Comparison of ENCODE assay signal across 25 mouse cellular contexts in the genomic region with DNA sequence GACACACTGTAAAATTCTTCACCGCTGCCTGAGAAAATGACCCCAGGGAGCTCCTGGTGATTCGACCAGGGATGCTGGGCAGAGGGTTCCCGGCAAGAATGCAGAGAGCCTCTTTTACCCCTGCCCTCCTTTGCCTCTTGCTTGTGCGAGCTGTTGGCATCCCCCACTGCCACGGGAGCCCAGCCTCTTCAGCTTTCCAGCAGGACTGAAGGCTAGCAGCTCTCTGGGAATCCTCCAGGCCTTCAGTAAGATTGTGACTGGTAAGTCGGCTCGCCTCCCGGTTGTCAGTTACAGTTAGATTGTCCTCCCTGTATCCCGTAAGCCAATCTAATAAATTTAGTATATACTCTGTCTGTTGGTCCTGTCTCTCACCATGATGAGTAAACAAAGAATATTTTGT. TPM values are rescaled to one million over a fixed set of nuclear protein-coding genes. Genes with fewer than 3 reads are reported as not detected.
DNase-seq lines count a peak whose midpoint lies in the region; ATAC-seq and TF ChIP-seq lines count a peak whose summit lies in the region.
"Had no signal": no experiment of that assay in that cellular context is flagged by ENCODE, and none has a peak within 500 bp of the region (broad histone marks: within the 10 kb centered on the region; RNA-seq: fewer than 3 reads in every experiment).

No protein-coding gene starts in this region.

- no peak overlapping the region for H3K4me2 ChIP-seq in hindbrain, embryonic 13.5 days
- H3K4me2 ChIP-seq in hindbrain, embryonic 16.5 days (ENCODE audit: low read length), result no peak overlapping the region
- H3K4me2 ChIP-seq in lung, embryonic 14.5 days, result no peak overlapping the region
- H3K4me2 ChIP-seq: forebrain, embryonic 13.5 days; heart, embryonic 13.5 days; hindbrain, embryonic 15.5 days; intestine, embryonic 15.5 days had no signal

- H3K27ac ChIP-seq in hindbrain, embryonic 13.5 days, result no peak overlapping the region
- H3K27ac ChIP-seq in hindbrain, embryonic 16.5 days (ENCODE audit: low read depth, low read length), result no peak overlapping the region
- 0 out of 2 replicates have a peak overlapping the region, but pooled peaks have one; percentile 16 for H3K27ac ChIP-seq in lung, embryonic 14.5 days (ENCODE audit: low read depth)
- H3K27ac ChIP-seq: forebrain, embryonic 10.5 days; forebrain, embryonic 13.5 days; heart, adult 2 months; heart, embryonic 10.5 days; heart, embryonic 13.5 days; hindbrain, embryonic 15.5 days; intestine, embryonic 15.5 days had no signal

- H3K9ac ChIP-seq in hindbrain, embryonic 13.5 days, result 0 out of 2 replicates have a peak overlapping the region, but pooled peaks have one; percentile 43
- H3K9ac ChIP-seq in hindbrain, embryonic 16.5 days (ENCODE audit: low read depth, low read length), result no peak overlapping the region
- no peak overlapping the region for H3K9ac ChIP-seq in lung, embryonic 14.5 days
- H3K9ac ChIP-seq: forebrain, embryonic 13.5 days; heart, embryonic 13.5 days; hindbrain, embryonic 15.5 days; intestine, embryonic 15.5 days had no signal

- H3K4me1 ChIP-seq in hindbrain, embryonic 13.5 days (replicated peaks), result peaks cover 3% of the 10 kb centered on the region; the same call in 1 of the 2 replicates
- H3K4me1 ChIP-seq in hindbrain, embryonic 16.5 days (ENCODE audit: control insufficient read depth, insufficient read depth, low read depth, low read length), result no peaks in the 10 kb centered on the region; the same call in 1 of the 2 replicates
- H3K4me1 ChIP-seq in lung, embryonic 14.5 days (ENCODE audit: insufficient read depth), result no peaks in the 10 kb centered on the region
- H3K4me1 ChIP-seq: forebrain, embryonic 13.5 days; heart, embryonic 10.5 days; heart, embryonic 13.5 days; intestine, embryonic 15.5 days had no signal

- no peaks in the 10 kb centered on the region for H3K36me3 ChIP-seq in hindbrain, embryonic 13.5 days
- no peaks in the 10 kb centered on the region for H3K36me3 ChIP-seq in hindbrain, embryonic 16.5 days (ENCODE audit: control insufficient read depth, insufficient read depth, low read length)
- H3K36me3 ChIP-seq in lung, embryonic 14.5 days (ENCODE audit: insufficient read depth), result no peaks in the 10 kb centered on the region
- H3K36me3 ChIP-seq: forebrain, embryonic 10.5 days; G1E; heart, embryonic 10.5 days; heart, embryonic 13.5 days; hindbrain, embryonic 15.5 days; intestine, embryonic 15.5 days had no signal

- peaks cover 5% of the 10 kb centered on the region; the same call in 1 of the 2 replicates for H3K9me3 ChIP-seq in hindbrain, embryonic 13.5 days
- H3K9me3 ChIP-seq in hindbrain, embryonic 16.5 days (ENCODE audit: control insufficient read depth, low read length), result peaks cover 3% of the 10 kb centered on the region
- H3K9me3 ChIP-seq in lung, embryonic 14.5 days (ENCODE audit: low read depth, low read length), result peaks cover 7% of the 10 kb centered on the region; the same call in 1 of the 2 replicates
- H3K9me3 ChIP-seq: heart, embryonic 10.5 days; hindbrain, embryonic 15.5 days; intestine, embryonic 15.5 days had no signal

- peaks cover 1% of the 10 kb centered on the region; the same call in 1 of the 2 replicates for H3K27me3 ChIP-seq in hindbrain, embryonic 13.5 days
- H3K27me3 ChIP-seq in hindbrain, embryonic 16.5 days (replicated peaks; ENCODE audit: control insufficient read depth, insufficient read depth, low read length), result no peaks in the 10 kb centered on the region
- no peaks in the 10 kb centered on the region for H3K27me3 ChIP-seq in lung, embryonic 14.5 days (ENCODE audit: insufficient read depth, low read length)
- H3K27me3 ChIP-seq: intestine, embryonic 15.5 days; Patski had no signal

- 80% methylated on average over 9 of the region's 9 CpGs for WGBS in hindbrain, embryonic 13.5 days
- 73% methylated on average over 9 of the region's 9 CpGs for WGBS in hindbrain, embryonic 16.5 days
- 65% methylated on average over 9 of the region's 9 CpGs for WGBS in lung, embryonic 14.5 days

- no peak overlapping the region for H3K4me3 ChIP-seq in hindbrain, embryonic 13.5 days
- no peak overlapping the region for H3K4me3 ChIP-seq in hindbrain, embryonic 16.5 days (ENCODE audit: low read length)
- H3K4me3 ChIP-seq in lung, embryonic 14.5 days (ENCODE audit: low read depth, low read length), result no peak overlapping the region
- H3K4me3 ChIP-seq: forebrain, embryonic 10.5 days; forebrain, embryonic 13.5 days; heart, adult 2 months; heart, embryonic 10.5 days; heart, embryonic 13.5 days; hindbrain, embryonic 15.5 days; intestine, embryonic 15.5 days had no signal

- TF ChIP-seq CTCF in lung, embryonic 14.5 days (IDR thresholded peaks at IDR 0.05; ENCODE audit: low read depth), result no peak

- no peak for ATAC-seq in hindbrain, embryonic 13.5 days (ENCODE audit: low FRiP score)
- ATAC-seq in hindbrain, embryonic 16.5 days, result no peak
- no peak for ATAC-seq in lung, embryonic 14.5 days (ENCODE audit: insufficient read depth)
- ATAC-seq: forebrain, embryonic 13.5 days; forebrain, embryonic 16.5 days; intestine, embryonic 15.5 days; Patski had no signal

- peak; percentile 71 to 72 for DNase-seq in cerebellum, postnatal 10 days
- no peak for DNase-seq in cerebellum, adult 11-12 months
- no peak for DNase-seq in lung, embryonic 14.5 days
- DNase-seq in lung, postnatal 36 days, result no peak
- DNase-seq in thymus, postnatal 0 days (ENCODE audit: low spot score), result no peak
- DNase-seq: adrenal gland, postnatal 10 days; adrenal gland, postnatal 36 days; B cell, adult 2 months; cerebellum, postnatal 36 days; gastrocnemius, postnatal 10 days; gastrocnemius, postnatal 36 days; heart, adult 2 months; heart, postnatal 14 days; heart, postnatal 4 days had no signal

RNA-seq across cellular contexts. Expression of a gene that starts 38.2 kb away (rescaled TPM):
- polyA plus RNA-seq in hindbrain, embryonic 13.5 days (2015; fragmentation: Nextera tagmentation; extraction: Ambion mirVana), result 10.1 and 13.0 TPM in 2 replicates
- polyA plus RNA-seq in hindbrain, embryonic 16.5 days (2015; fragmentation: Nextera tagmentation; extraction: Ambion mirVana), result 29.3 and 32.7 TPM in 2 replicates
- polyA plus RNA-seq in lung, embryonic 14.5 days (2014; fragmentation: Nextera tagmentation; extraction: Ambion mirVana), result 48.3 and 49.0 TPM in 2 replicates
- polyA plus RNA-seq in thymus, postnatal 0 days (2015; fragmentation: Nextera tagmentation; extraction: Ambion mirVana), result 1.5 and 1.9 TPM in 2 replicates
- polyA plus RNA-seq: G1E had no signal

RNA-seq across cellular contexts. Expression of a gene that starts 46.5 kb away (rescaled TPM):
- 0.29 and 0.48 TPM in 2 replicates for polyA plus RNA-seq in hindbrain, embryonic 13.5 days (2015; fragmentation: Nextera tagmentation; extraction: Ambion mirVana)
- polyA plus RNA-seq in hindbrain, embryonic 16.5 days (2015; fragmentation: Nextera tagmentation; extraction: Ambion mirVana), result 0.94 and 0.95 TPM in 2 replicates
- 4.1 and 5.3 TPM in 2 replicates for polyA plus RNA-seq in lung, embryonic 14.5 days (2014; fragmentation: Nextera tagmentation; extraction: Ambion mirVana)
- polyA plus RNA-seq in thymus, postnatal 0 days (2015; fragmentation: Nextera tagmentation; extraction: Ambion mirVana), result 0.03 TPM in 1 of 2 replicates, not detected in the other
- polyA plus RNA-seq: forebrain, embryonic 10.5 days; G1E had no signal

RNA-seq across cellular contexts. Expression of a gene that starts 58.7 kb away (rescaled TPM):
- polyA plus RNA-seq in hindbrain, embryonic 13.5 days (2015; fragmentation: Nextera tagmentation; extraction: Ambion mirVana), result 3.3 and 4.6 TPM in 2 replicates
- polyA plus RNA-seq in hindbrain, embryonic 16.5 days (2015; fragmentation: Nextera tagmentation; extraction: Ambion mirVana), result 4.1 and 5.9 TPM in 2 replicates
- 0.15 TPM in 1 of 2 replicates, not detected in the other for polyA plus RNA-seq in lung, embryonic 14.5 days (2014; fragmentation: Nextera tagmentation; extraction: Ambion mirVana)
- polyA plus RNA-seq in thymus, postnatal 0 days (2015; fragmentation: Nextera tagmentation; extraction: Ambion mirVana), result 0.03 and 0.07 TPM in 2 replicates
- polyA plus RNA-seq: G1E had no signal

Comparison
In these comparisons a context has a peak if more than half of its experiments do, and no peak if none do; other contexts are left out.
1. DNase-seq: peak in cerebellum, postnatal 10 days (2 of 2); none in cerebellum, adult 11-12 months (single experiment), lung, embryonic 14.5 days (single experiment), lung, postnatal 36 days (single experiment) and thymus, postnatal 0 days (single experiment).